Mouse (Mus musculus) kidney, postnatal 25 days (tissue): ENCODE data around the gene Fndc5.

ENCODE experiments used
- DNase-seq, 2 experiments: peaks; one replicate each; pipeline ENCODE4 v3.0.0; 2021; ENCODE audit warnings: mixed read lengths in 2 of 2

Fndc5 gene

GRCm38 (mm10) chr4:129136579-129137391, at the start of gene Fndc5:
Fndc5 (plus strand) TSS chr4:129136999.
- DNase-seq = no peak

GRCm38 (mm10) chr4:129087850-129088249, 48.9 kb upstream of the Fndc5 start:
- DNase-seq = no peak

- no peak for DNase-seq
Observed at GRCm38 (mm10) chr4:129095276-129095675, 41.5 kb upstream of the Fndc5 start.

GRCm38 (mm10) chr4:129097006-129097405, 39.8 kb upstream of the Fndc5 start:
- no peak for DNase-seq

- no peak for DNase-seq
Observed at GRCm38 (mm10) chr4:129102133-129102829, 34.5 kb upstream of the Fndc5 start.

- no peak for DNase-seq
Observed at GRCm38 (mm10) chr4:129105356-129105755, 31.4 kb upstream of the Fndc5 start, which contains the start of gene Tmem54. Tmem54 (plus strand) TSS chr4:129105548.

- no peak for DNase-seq
Observed at GRCm38 (mm10) chr4:129106073-129106472, 30.7 kb upstream of the Fndc5 start.

- DNase-seq = no peak
Observed at GRCm38 (mm10) chr4:129107348-129107899, 29.4 kb upstream of the Fndc5 start.

- no peak for DNase-seq
Observed at GRCm38 (mm10) chr4:129108624-129109023, 28.2 kb upstream of the Fndc5 start.

- no peak for DNase-seq
Observed at GRCm38 (mm10) chr4:129110804-129111203, 26.0 kb upstream of the Fndc5 start.

- DNase-seq = no peak
Observed at GRCm38 (mm10) chr4:129111350-129111749, 25.4 kb upstream of the Fndc5 start.

GRCm38 (mm10) chr4:129112231-129112630, 24.6 kb upstream of the Fndc5 start:
- no peak for DNase-seq

GRCm38 (mm10) chr4:129113083-129113988, 23.5 kb upstream of the Fndc5 start:
- DNase-seq = peak; percentile 61 to 75

GRCm38 (mm10) chr4:129116703-129117102, 20.1 kb upstream of the Fndc5 start:
- DNase-seq = no peak

- no peak for DNase-seq
Observed at GRCm38 (mm10) chr4:129117720-129118510, 18.9 kb upstream of the Fndc5 start.

- no peak for DNase-seq
Observed at GRCm38 (mm10) chr4:129119708-129120107, 17.1 kb upstream of the Fndc5 start.

GRCm38 (mm10) chr4:129120520-129121445, 16.0 kb upstream of the Fndc5 start:
- peak; percentile 71 for DNase-seq

GRCm38 (mm10) chr4:129121569-129122086, 15.2 kb upstream of the Fndc5 start, which contains the start of gene Hpca:
Hpca (minus strand) TSS chr4:129122036.
- no peak for DNase-seq

GRCm38 (mm10) chr4:129122107-129122506, 14.7 kb upstream of the Fndc5 start:
- no peak for DNase-seq

GRCm38 (mm10) chr4:129122719-129123118, 14.1 kb upstream of the Fndc5 start:
- no peak for DNase-seq
